ENCODE assay signal across 9 mouse cellular contexts in the genomic region with DNA sequence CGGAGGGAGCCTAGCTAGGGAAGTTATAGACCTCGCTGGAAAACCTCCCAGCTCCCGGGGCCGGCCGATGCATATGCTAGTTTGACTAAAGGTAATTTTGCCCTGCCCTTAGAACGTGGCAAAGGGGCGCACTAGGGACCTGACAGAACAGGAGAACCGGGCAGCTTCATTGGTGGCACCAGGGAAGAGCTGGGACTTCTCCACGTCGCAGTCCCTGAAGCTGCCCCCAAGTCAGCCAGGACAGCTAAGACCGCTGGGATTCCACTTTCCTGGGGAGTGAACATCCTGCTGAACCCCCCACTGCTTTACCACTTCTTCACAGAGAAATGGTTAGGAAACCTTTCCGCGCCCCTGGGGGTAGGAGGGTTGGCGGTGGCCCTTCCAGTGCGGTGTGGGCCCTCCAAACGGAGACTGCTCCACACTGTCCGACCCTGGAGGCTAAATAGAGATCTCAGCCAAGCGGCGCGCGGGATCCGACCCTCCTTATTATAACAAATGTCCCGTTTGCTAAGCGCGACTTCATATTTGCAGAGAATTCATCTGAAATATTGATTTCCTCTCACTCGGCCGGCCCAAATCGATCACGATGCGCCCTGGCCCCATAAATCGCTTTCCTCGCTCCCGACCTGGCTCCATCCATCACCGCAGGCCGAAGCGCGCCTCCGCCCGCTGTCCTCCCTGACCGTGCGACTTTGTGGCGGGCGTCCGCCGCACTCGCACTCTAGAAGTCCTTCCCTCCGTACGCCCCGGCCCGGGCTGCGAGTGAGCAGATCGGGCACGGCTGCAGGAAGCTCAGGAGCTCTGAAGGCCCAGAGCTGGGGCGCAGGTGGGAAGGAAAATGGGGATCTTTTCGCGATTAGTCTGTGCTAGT. TPM values are rescaled to one million over a fixed set of nuclear protein-coding genes. Genes with fewer than 3 reads are reported as not detected.
DNase-seq lines count a peak whose midpoint lies in the region; ATAC-seq and TF ChIP-seq lines count a peak whose summit lies in the region.
"Had no signal": no experiment of that assay in that cellular context is flagged by ENCODE, and none has a peak within 500 bp of the region (broad histone marks: within the 10 kb centered on the region; RNA-seq: fewer than 3 reads in every experiment).

No protein-coding gene starts in this region.

- H3K9me3 ChIP-seq in heart, embryonic 16.5 days (replicated peaks; ENCODE audit: control insufficient read depth, low read length), result no peaks in the 10 kb centered on the region
- no peaks in the 10 kb centered on the region for H3K9me3 ChIP-seq in embryonic facial prominence, embryonic 14.5 days (ENCODE audit: control insufficient read depth, low read length)
- H3K9me3 ChIP-seq in kidney, postnatal 0 days (replicated peaks; ENCODE audit: low read length), result no peaks in the 10 kb centered on the region

- peak overlapping the region; percentile 54 for H3K4me2 ChIP-seq in heart, embryonic 16.5 days (ENCODE audit: low read depth, low read length)
- peak overlapping the region; percentile 50 for H3K4me2 ChIP-seq in embryonic facial prominence, embryonic 14.5 days (ENCODE audit: low read depth, low read length)
- peak overlapping the region; percentile 57 for H3K4me2 ChIP-seq in kidney, postnatal 0 days (ENCODE audit: low read length)

- WGBS in heart, embryonic 16.5 days, result 2% methylated on average over 56 of the region's 56 CpGs
- WGBS in embryonic facial prominence, embryonic 14.5 days, result under 1% methylated on average over 56 of the region's 56 CpGs
- under 1% methylated on average over 56 of the region's 56 CpGs for WGBS in kidney, postnatal 0 days

- peaks cover 56% of the 10 kb centered on the region for H3K27me3 ChIP-seq in heart, embryonic 16.5 days (ENCODE audit: control insufficient read depth, insufficient read depth, low read length)
- peaks cover 71% of the 10 kb centered on the region for H3K27me3 ChIP-seq in embryonic facial prominence, embryonic 14.5 days (replicated peaks; ENCODE audit: control insufficient read depth, insufficient read depth, low read length)
- H3K27me3 ChIP-seq in kidney, postnatal 0 days (ENCODE audit: insufficient read depth, low read length), result peaks cover 8% of the 10 kb centered on the region; the same call in 1 of the 2 replicates

- H3K4me3 ChIP-seq in heart, embryonic 16.5 days (ENCODE audit: low read length), result peak overlapping the region; percentile 31
- peak overlapping the region; percentile 31 for H3K4me3 ChIP-seq in embryonic facial prominence, embryonic 14.5 days (ENCODE audit: low read depth, low read length)
- H3K4me3 ChIP-seq in kidney, postnatal 0 days (replicated peaks; ENCODE audit: low read depth, low read length), result peak overlapping the region; percentile 75
- H3K4me3 ChIP-seq: layer of hippocampus, adult 2 months had no signal

- DNase-seq in heart, adult 9 months (ENCODE audit: low spot score in 2 of 2), result no peak
- no peak for DNase-seq in embryonic facial prominence, embryonic 14.5 days (ENCODE audit: low spot score)
- DNase-seq in kidney, postnatal 0 days (ENCODE audit: low spot score), result no peak
- DNase-seq in neural tube, embryonic 10.5 days (ENCODE audit: extremely low spot score, low spot score), result peak; percentile 70
- no peak for DNase-seq in adrenal gland, postnatal 4 days (ENCODE audit: low spot score in 2 of 2)
- DNase-seq in cerebellum, adult 9-11 months, result no peak

- no peak for ATAC-seq in heart, embryonic 16.5 days (replicated peaks; ENCODE audit: extremely low read depth, insufficient read depth, low FRiP score)
- no peak for ATAC-seq in embryonic facial prominence, embryonic 14.5 days (ENCODE audit: low read depth)
- no peak for ATAC-seq in kidney, postnatal 0 days (replicated peaks; ENCODE audit: low FRiP score, low read depth)
- ATAC-seq in inflammation-experienced regulatory T-cells, adult 6 months, result no peak

- H3K36me3 ChIP-seq in heart, embryonic 16.5 days (ENCODE audit: control insufficient read depth, insufficient read depth), result no peaks in the 10 kb centered on the region
- no peaks in the 10 kb centered on the region for H3K36me3 ChIP-seq in embryonic facial prominence, embryonic 14.5 days (ENCODE audit: control insufficient read depth, insufficient read depth, low read length)
- H3K36me3 ChIP-seq in kidney, postnatal 0 days (ENCODE audit: insufficient read depth, low read length), result no peaks in the 10 kb centered on the region

- H3K9ac ChIP-seq in heart, embryonic 16.5 days (ENCODE audit: low read length), result no peak overlapping the region
- no peak overlapping the region for H3K9ac ChIP-seq in embryonic facial prominence, embryonic 14.5 days (ENCODE audit: low read depth, low read length)
- peak overlapping the region; percentile 85 for H3K9ac ChIP-seq in kidney, postnatal 0 days (ENCODE audit: low read depth, low read length)

- H3K4me1 ChIP-seq in heart, embryonic 16.5 days (ENCODE audit: control insufficient read depth, insufficient read depth, low read length), result peaks cover 4% of the 10 kb centered on the region; the same call in 1 of the 2 replicates
- H3K4me1 ChIP-seq in embryonic facial prominence, embryonic 14.5 days (ENCODE audit: control insufficient read depth, insufficient read depth, low read length), result no peaks in the 10 kb centered on the region
- peaks cover 7% of the 10 kb centered on the region for H3K4me1 ChIP-seq in kidney, postnatal 0 days (replicated peaks; ENCODE audit: insufficient read depth, low read length)

- no peak overlapping the region for H3K27ac ChIP-seq in heart, embryonic 16.5 days (ENCODE audit: low read length)
- H3K27ac ChIP-seq in embryonic facial prominence, embryonic 14.5 days (replicated peaks; ENCODE audit: low read depth, low read length), result no peak overlapping the region
- peak overlapping the region; percentile 95 for H3K27ac ChIP-seq in kidney, postnatal 0 days
- H3K27ac ChIP-seq: layer of hippocampus, adult 2 months had no signal

- TF ChIP-seq CTCF in kidney, postnatal 0 days (IDR thresholded peaks at IDR 0.05; ENCODE audit: low read depth), result no peak

RNA-seq across cellular contexts. Expression of a gene that starts 1.5 kb away (rescaled TPM):
- not detected in 2 replicates for polyA plus RNA-seq in heart, embryonic 16.5 days (2015; fragmentation: Nextera tagmentation; extraction: Ambion mirVana)
- polyA plus RNA-seq in embryonic facial prominence, embryonic 14.5 days (2014; fragmentation: Nextera tagmentation; extraction: Ambion mirVana), result 0.77 and 0.97 TPM in 2 replicates
- polyA plus RNA-seq in kidney, postnatal 0 days (2015; fragmentation: Nextera tagmentation; extraction: Ambion mirVana), result 116 and 120 TPM in 2 replicates
- polyA plus RNA-seq in inflammation-experienced regulatory T-cells, adult 6 months (2017; shearing (Covaris generic)), result not detected
- total RNA-seq in adrenal gland, postnatal 4 days (2021), result 10 to 100 TPM in 1 of 2 experiments, under 1 TPM in 1; 0.34 to 22.9 TPM
- total RNA-seq: layer of hippocampus, adult 2 months had no signal

Comparison
In these comparisons a context has a peak if more than half of its experiments do, and no peak if none do; other contexts are left out.
1. RNA of a gene that starts 1.5 kb away (polyA plus RNA-seq): 116 to 120 TPM in kidney, postnatal 0 days; 0.77 to 0.97 TPM in embryonic facial prominence, embryonic 14.5 days, not detected in heart, embryonic 16.5 days and not detected in inflammation-experienced regulatory T-cells, adult 6 months; every median in the first group is over 10 times any median in the second.
2. Peak in every context shown above with its lines, with median percentiles within 50 percentile points of each other: H3K4me2 ChIP-seq and H3K4me3 ChIP-seq.